Mouse (Mus musculus): ENCODE data around the gene C4bp. TPM values are rescaled to one million over a fixed set of nuclear protein-coding genes. Genes with fewer than 3 reads are reported as not detected.

The C4bp gene
- polyA plus RNA-seq, 1 experiment, result not detected

DNA sequence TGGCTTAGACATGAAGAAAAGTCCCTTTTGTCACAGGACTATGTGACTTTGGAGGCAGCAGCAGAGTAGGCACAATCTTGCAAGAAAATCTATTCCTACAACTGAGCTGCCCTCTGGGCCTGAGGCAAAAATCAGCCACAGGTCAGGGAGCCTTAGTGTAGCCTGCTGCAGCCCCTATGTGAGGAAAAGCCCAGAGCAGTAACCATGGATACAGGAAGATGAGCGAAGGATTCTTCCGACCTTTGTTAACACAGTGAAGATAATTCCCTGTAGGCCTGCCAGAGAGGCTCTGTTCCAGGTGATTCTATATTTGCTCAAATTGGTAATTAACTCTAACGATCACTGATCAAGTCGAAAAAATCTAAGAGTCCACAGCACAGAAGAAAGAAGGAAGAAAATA is 17.3 kb downstream of the C4bp start:
- Histone ChIP-seq H3K79me3 (ENCODE audit: low read depth) (no peaks in the 10 kb centered on the region), H3K4me3 (ENCODE audit: insufficient read depth, poor library complexity, severe bottlenecking) (no peak overlapping the region), H3K79me2 (ENCODE audit: control insufficient read depth, insufficient read depth) (no peaks in the 10 kb centered on the region), H3ac (ENCODE audit: control insufficient read depth, insufficient read length, low read depth) (no peak overlapping the region), H3K27me3 (ENCODE audit: control insufficient read depth, insufficient read depth, insufficient read length) (no peaks in the 10 kb centered on the region), H3K36me3 (ENCODE audit: control insufficient read depth, insufficient read depth) (no peaks in the 10 kb centered on the region)
- TF ChIP-seq FOSL1 (IDR thresholded peaks at IDR 0.05; ENCODE audit: insufficient read depth, low read length, poor library complexity, severe bottlenecking) (no peak), CTCF (IDR thresholded peaks at IDR 0.05; ENCODE audit: control insufficient read depth, insufficient read depth, insufficient read length) (no peak), USF1 (IDR thresholded peaks at IDR 0.05; ENCODE audit: low read depth) (no peak), CEBPB (IDR thresholded peaks at IDR 0.05; ENCODE audit: low read depth) (no peak), MYOG (IDR thresholded peaks at IDR 0.05; ENCODE audit: control insufficient read depth, extremely low read depth, insufficient read length) (no peak), MYOD1 (IDR thresholded peaks at IDR 0.05; ENCODE audit: control insufficient read depth, insufficient read length, low read depth) (no peak), MAX (IDR thresholded peaks at IDR 0.05) (no peak)

DNA sequence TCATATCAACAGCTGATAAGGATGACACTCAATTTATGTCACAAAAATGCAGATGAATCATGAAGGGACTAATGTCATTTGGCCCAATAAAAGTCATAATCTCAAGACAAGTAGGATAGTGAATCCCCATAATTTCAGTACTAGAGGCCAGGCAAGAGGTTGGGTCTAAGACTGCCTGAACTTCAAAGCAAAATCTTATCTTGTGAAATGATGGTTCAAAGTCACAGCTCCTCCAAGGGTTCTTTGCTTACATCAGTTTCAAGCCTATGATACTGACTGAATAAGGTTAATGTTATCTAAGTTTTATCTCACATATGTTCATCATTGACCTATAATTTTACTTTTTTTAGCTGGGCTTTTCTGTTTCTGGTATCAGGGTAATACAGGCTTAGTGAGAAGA is 20.5 kb downstream of the C4bp start:
- no peak for TF ChIP-seq USF1 (IDR thresholded peaks at IDR 0.05; ENCODE audit: low read depth)
- no peak for TF ChIP-seq MAX (IDR thresholded peaks at IDR 0.05)
- no peak for TF ChIP-seq MYOD1 (IDR thresholded peaks at IDR 0.05; ENCODE audit: control insufficient read depth, insufficient read length, low read depth)
- no peak for TF ChIP-seq MYOG (IDR thresholded peaks at IDR 0.05; ENCODE audit: control insufficient read depth, extremely low read depth, insufficient read length)
- no peak for TF ChIP-seq CTCF (IDR thresholded peaks at IDR 0.05; ENCODE audit: control insufficient read depth, insufficient read depth, insufficient read length)
- no peak for TF ChIP-seq CEBPB (IDR thresholded peaks at IDR 0.05; ENCODE audit: low read depth)
- no peak for TF ChIP-seq FOSL1 (IDR thresholded peaks at IDR 0.05; ENCODE audit: insufficient read depth, low read length, poor library complexity, severe bottlenecking)
- Histone ChIP-seq H3K27me3 (ENCODE audit: control insufficient read depth, insufficient read depth, insufficient read length) (no peaks in the 10 kb centered on the region), H3K79me2 (ENCODE audit: control insufficient read depth, insufficient read depth) (no peaks in the 10 kb centered on the region), H3K36me3 (ENCODE audit: control insufficient read depth, insufficient read depth) (no peaks in the 10 kb centered on the region), H3ac (ENCODE audit: control insufficient read depth, insufficient read length, low read depth) (no peak overlapping the region), H3K79me3 (ENCODE audit: low read depth) (no peaks in the 10 kb centered on the region), H3K4me3 (ENCODE audit: insufficient read depth, poor library complexity, severe bottlenecking) (no peak overlapping the region)

DNA sequence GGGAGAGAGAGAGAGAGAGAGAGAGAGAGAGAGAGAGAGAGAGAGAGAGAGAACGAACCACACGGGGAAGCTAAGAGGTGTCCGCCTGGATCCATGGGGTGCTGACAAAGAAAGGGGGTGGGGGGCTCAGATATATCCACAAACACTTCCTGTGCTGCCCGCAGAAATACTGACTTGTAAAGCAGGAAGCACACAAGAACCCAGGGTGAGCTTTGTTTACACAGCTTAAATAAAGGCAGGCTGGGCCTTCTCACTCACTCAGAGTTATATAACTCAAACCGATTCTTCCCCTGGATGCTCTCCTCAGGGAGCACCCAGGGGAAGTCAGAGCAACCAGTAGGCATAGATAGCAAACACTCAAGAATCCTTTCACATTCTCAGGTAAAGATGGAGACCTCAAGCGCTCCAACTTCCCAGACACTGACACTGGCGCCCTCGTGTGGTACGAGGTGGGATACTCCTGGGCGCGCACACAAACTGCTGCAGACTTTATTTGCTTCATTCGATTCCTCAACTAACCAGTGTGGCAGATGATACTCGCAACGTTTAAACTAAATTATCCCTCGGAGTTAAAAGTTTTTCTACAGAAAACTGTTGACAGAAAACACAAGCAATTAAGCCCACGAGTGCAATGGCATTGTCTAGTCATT is 27.5 kb downstream of the C4bp start:
- H3K36me3 ChIP-seq (ENCODE audit: control insufficient read depth, insufficient read depth), result no peaks in the 10 kb centered on the region
- H3ac ChIP-seq (ENCODE audit: control insufficient read depth, insufficient read length, low read depth), result no peak overlapping the region
- H3K27me3 ChIP-seq (ENCODE audit: control insufficient read depth, insufficient read depth, insufficient read length), result peaks cover 3% of the 10 kb centered on the region

DNA sequence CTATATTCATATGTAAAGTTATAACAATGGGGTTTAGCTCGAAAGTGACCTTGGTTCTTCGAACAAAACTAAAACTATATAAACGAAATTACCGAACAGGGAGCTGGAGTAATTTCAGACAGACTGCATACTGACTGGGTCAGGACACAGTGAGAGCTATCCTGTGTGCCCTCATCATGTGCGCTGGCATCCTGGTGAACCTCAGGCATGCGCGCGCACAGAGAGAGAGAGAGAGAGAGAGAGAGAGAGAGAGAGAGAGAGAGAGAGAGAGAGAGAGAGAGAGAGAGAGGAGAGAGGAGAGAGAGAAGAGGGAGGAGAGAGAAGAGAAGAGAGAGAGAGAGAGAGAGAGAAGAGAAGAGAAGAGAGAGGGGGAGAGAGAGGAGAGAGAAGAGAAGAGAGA is 28.1 kb downstream of the C4bp start:
- no peaks in the 10 kb centered on the region for H3K36me3 ChIP-seq (ENCODE audit: control insufficient read depth, insufficient read depth)
- no peaks in the 10 kb centered on the region for H3K79me3 ChIP-seq (ENCODE audit: low read depth)
- peaks cover 3% of the 10 kb centered on the region for H3K27me3 ChIP-seq (ENCODE audit: control insufficient read depth, insufficient read depth, insufficient read length)
- TF ChIP-seq MYOG (IDR thresholded peaks at IDR 0.05; ENCODE audit: control insufficient read depth, extremely low read depth, insufficient read length) (no peak), FOSL1 (IDR thresholded peaks at IDR 0.05; ENCODE audit: insufficient read depth, low read length, poor library complexity, severe bottlenecking) (no peak), MAX (IDR thresholded peaks at IDR 0.05) (no peak), MYOD1 (IDR thresholded peaks at IDR 0.05; ENCODE audit: control insufficient read depth, insufficient read length, low read depth) (no peak), CTCF (IDR thresholded peaks at IDR 0.05; ENCODE audit: control insufficient read depth, insufficient read depth, insufficient read length) (no peak), USF1 (IDR thresholded peaks at IDR 0.05; ENCODE audit: low read depth) (no peak), CEBPB (IDR thresholded peaks at IDR 0.05; ENCODE audit: low read depth) (no peak)
- no peaks in the 10 kb centered on the region for H3K79me2 ChIP-seq (ENCODE audit: control insufficient read depth, insufficient read depth)
- no peak overlapping the region for H3ac ChIP-seq (ENCODE audit: control insufficient read depth, insufficient read length, low read depth)
- H3K4me3 ChIP-seq (ENCODE audit: insufficient read depth, poor library complexity, severe bottlenecking), result no peak overlapping the region

More for the DNA sequence above, 27.5 kb downstream of the C4bp start:
- Histone ChIP-seq H3K79me2 (ENCODE audit: control insufficient read depth, insufficient read depth) (no peaks in the 10 kb centered on the region), H3K4me3 (ENCODE audit: insufficient read depth, poor library complexity, severe bottlenecking) (no peak overlapping the region), H3K79me3 (ENCODE audit: low read depth) (no peaks in the 10 kb centered on the region)
- no peak for TF ChIP-seq USF1 (IDR thresholded peaks at IDR 0.05; ENCODE audit: low read depth)
- TF ChIP-seq CEBPB (IDR thresholded peaks at IDR 0.05; ENCODE audit: low read depth), result no peak
- peak; percentile 79 for TF ChIP-seq CTCF (IDR thresholded peaks at IDR 0.05; ENCODE audit: control insufficient read depth, insufficient read depth, insufficient read length)
- no peak for TF ChIP-seq MYOD1 (IDR thresholded peaks at IDR 0.05; ENCODE audit: control insufficient read depth, insufficient read length, low read depth)
- TF ChIP-seq MYOG (IDR thresholded peaks at IDR 0.05; ENCODE audit: control insufficient read depth, extremely low read depth, insufficient read length), result no peak

DNA sequence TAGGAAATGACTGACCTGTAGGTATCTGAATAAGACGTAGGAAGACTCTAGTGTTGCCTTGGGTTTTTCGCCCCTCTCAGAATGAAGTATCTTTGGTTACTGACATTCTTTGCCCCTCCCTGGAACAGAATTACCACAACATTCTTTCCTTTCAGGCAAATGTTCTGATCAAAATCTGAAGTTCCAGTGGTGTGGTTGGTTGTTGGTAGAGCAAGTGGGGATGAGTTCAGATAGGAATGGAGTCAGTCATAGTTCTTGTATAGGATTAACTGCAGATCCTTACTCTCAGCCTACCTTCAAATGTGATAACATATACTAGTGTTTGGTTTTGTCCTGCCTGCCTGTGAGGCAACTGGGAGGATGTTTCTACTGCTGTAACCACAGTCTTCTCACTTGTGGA is 31.9 kb downstream of the C4bp start, which contains the start of gene Zp3r:
Gene Zp3r (minus strand): TSS at position 101 of the 400 bp plus-strand sequence.
- H3ac ChIP-seq (ENCODE audit: control insufficient read depth, insufficient read length, low read depth), result no peak within 1 kb of the TSS
- H3K27me3 ChIP-seq (ENCODE audit: control insufficient read depth, insufficient read depth, insufficient read length), result no peaks in the 10 kb centered on the region
- H3K79me3 ChIP-seq (ENCODE audit: low read depth), result no peaks in the 10 kb centered on the region
- TF ChIP-seq MAX (IDR thresholded peaks at IDR 0.05) (no peak), CEBPB (IDR thresholded peaks at IDR 0.05; ENCODE audit: low read depth) (no peak), CTCF (IDR thresholded peaks at IDR 0.05; ENCODE audit: control insufficient read depth, insufficient read depth, insufficient read length) (no peak), USF1 (IDR thresholded peaks at IDR 0.05; ENCODE audit: low read depth) (no peak), MYOG (IDR thresholded peaks at IDR 0.05; ENCODE audit: control insufficient read depth, extremely low read depth, insufficient read length) (no peak), MYOD1 (IDR thresholded peaks at IDR 0.05; ENCODE audit: control insufficient read depth, insufficient read length, low read depth) (no peak), FOSL1 (IDR thresholded peaks at IDR 0.05; ENCODE audit: insufficient read depth, low read length, poor library complexity, severe bottlenecking) (no peak)
- H3K4me3 ChIP-seq (ENCODE audit: insufficient read depth, poor library complexity, severe bottlenecking), result no peak within 1 kb of the TSS
- H3K36me3 ChIP-seq (ENCODE audit: control insufficient read depth, insufficient read depth), result no peaks in the 10 kb centered on the region
- H3K79me2 ChIP-seq (ENCODE audit: control insufficient read depth, insufficient read depth), result no peaks in the 10 kb centered on the region

All from C2C12 (cell line).